Mouse (Mus musculus) cerebellum, postnatal 10 days (tissue): ENCODE data around the gene Gm20916.
"Not testable (repeated sequence)": the region's sequence is repeated elsewhere in the genome, so short reads cannot be mapped to it uniquely, and the experiment has no call there.

Source experiments
- DNase-seq, 2 experiments: peaks; one replicate each; pipeline ENCODE4 v3.0.0; 2021; ENCODE audit warnings: mixed read lengths in 2 of 2

Gene Gm20916

GRCm38 (mm10) chrY:79319265-79319664, at the start of gene Gm20916:
Gene Gm20916 (plus strand): TSS chrY:79319565.
- not testable (repeated sequence) for DNase-seq
